Mouse (Mus musculus): ENCODE measurements around the gene 4930503B20Rik. TPM values are rescaled to one million over a fixed set of nuclear protein-coding genes. Genes with fewer than 3 reads are reported as not detected.

The 4930503B20Rik gene
- polyA plus RNA-seq, 1 experiment: 0.10 TPM

DNA sequence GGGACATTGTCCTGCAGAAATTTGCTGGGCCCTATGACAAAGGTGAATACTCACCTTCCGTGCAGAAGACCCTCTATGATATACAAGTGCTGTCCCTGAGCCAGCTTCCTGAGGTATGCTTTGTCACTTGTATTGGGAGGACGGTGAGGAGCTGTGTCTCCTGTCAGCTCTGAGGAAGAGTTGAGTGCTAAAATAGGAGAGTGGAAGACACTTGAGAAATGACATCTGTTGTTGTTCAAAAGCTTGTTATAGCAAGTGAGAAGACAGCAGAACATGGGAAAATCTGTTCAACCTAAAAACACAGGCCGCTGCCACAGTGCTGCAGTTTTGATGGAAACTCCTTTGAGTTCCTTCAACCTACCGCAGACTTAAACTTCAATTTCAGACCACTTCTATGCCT, 25.4 kb downstream of the 4930503B20Rik start:
- H3K4me3 ChIP-seq (ENCODE audit: insufficient read depth, low read length): no peak overlapping the region
- H3K27ac ChIP-seq (ENCODE audit: insufficient read depth, low read length): no peak overlapping the region
- no peak for TF ChIP-seq CTCF (IDR thresholded peaks at IDR 0.05; ENCODE audit: extremely low read depth, insufficient read depth, low read length)
- TF ChIP-seq POLR2A (IDR thresholded peaks at IDR 0.05; ENCODE audit: extremely low read depth, insufficient read depth, low read length): no peak
- H3K4me1 ChIP-seq (ENCODE audit: control insufficient read depth, insufficient read depth, low read length): peaks cover 9% of the 10 kb centered on the region

DNA sequence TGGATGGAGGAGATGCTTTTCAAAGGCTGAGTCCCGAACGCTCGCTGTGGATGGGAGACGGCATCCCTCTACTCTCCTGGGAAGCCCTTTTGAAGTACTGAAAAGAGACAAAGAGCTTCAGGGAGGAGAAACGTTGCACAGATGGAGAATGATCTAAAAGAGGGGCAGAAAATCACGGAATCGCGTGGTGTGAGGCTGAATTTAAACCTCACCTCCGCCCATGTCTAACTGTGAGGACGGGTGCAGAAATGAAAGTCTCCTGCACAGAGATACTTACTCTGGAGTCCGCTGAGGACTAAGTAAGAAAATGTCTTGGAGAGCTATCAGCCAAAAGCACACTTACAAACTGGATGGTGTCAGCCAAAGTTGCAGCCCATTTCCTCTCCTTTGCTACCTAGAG, 29.2 kb downstream of the 4930503B20Rik start:
- TF ChIP-seq CTCF (IDR thresholded peaks at IDR 0.05; ENCODE audit: extremely low read depth, insufficient read depth, low read length) (no peak), POLR2A (IDR thresholded peaks at IDR 0.05; ENCODE audit: extremely low read depth, insufficient read depth, low read length) (no peak)
- no peak overlapping the region for H3K4me3 ChIP-seq (ENCODE audit: insufficient read depth, low read length)

DNA sequence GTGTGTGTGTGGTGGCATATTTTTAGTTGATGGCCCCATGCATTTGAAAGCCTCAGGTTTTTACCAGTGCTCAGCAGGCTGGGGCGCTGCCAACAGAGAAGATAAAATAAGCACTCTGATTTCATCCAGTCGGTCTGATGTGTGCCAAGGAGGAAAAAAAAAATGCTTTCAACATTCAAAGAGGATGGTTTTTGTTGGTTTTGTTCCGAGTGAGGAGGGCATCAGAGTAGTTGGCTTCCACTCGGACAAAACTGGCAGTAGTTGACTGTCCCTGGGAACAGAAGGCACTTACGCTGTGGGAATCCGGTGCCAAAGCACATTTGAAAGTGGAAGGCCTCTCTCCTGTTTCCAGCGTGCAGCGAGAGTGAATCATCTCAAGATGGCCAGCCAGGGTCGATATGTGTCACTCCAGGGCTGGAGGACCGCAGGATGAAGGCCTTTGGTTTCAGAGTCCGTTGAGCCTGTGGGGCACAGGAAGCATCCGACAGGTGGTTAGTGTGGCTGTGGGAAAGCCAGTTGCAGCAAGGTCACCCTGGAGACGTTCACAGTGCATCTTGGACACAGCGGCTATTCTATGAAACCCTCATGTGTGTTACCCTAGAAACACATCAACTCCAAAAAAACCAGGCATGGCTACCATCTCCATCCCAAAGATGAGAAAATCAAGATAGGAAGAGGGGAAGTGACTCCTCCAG, 30.4 kb downstream of the 4930503B20Rik start:
- Histone ChIP-seq H3K27ac (ENCODE audit: insufficient read depth, low read length) (peak overlapping the region; percentile 38; the same call in 1 of the 2 replicates), H3K4me1 (ENCODE audit: control insufficient read depth, insufficient read depth, low read length) (peaks cover 11% of the 10 kb centered on the region), H3K4me3 (ENCODE audit: insufficient read depth, low read length) (no peak overlapping the region)
- no peak for TF ChIP-seq CTCF (IDR thresholded peaks at IDR 0.05; ENCODE audit: extremely low read depth, insufficient read depth, low read length)
- TF ChIP-seq POLR2A (IDR thresholded peaks at IDR 0.05; ENCODE audit: extremely low read depth, insufficient read depth, low read length): no peak

More for the DNA sequence above, 29.2 kb downstream of the 4930503B20Rik start:
- 0 out of 2 replicates have a peak overlapping the region, but pooled peaks have one; percentile 38 for H3K27ac ChIP-seq (ENCODE audit: insufficient read depth, low read length)
- H3K4me1 ChIP-seq (ENCODE audit: control insufficient read depth, insufficient read depth, low read length): peaks cover 11% of the 10 kb centered on the region

DNA sequence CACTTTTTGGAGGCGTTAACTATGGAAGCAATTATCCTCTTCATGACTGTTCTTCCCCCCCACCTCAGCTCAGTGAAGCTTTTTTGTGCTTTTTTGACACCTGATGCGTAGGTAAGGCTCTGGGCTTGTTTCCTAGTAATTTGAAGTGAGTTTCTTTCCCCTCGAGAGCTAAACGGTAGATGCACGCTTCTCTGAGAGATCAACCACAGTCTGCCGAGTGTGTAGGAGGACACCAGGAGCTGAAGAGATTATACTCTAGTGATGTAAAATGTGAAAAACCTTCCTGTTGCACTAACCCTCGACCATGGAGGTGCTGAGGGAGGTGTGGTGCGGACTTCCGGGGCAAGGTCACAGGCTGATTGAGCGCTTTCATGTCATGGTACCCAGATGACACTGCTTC, 31.0 kb downstream of the 4930503B20Rik start:
- Histone ChIP-seq H3K27ac (ENCODE audit: insufficient read depth, low read length) (peak overlapping the region; percentile 30; the same call in 1 of the 2 replicates), H3K4me3 (ENCODE audit: insufficient read depth, low read length) (no peak overlapping the region), H3K4me1 (ENCODE audit: control insufficient read depth, insufficient read depth, low read length) (peaks cover 9% of the 10 kb centered on the region)
- TF ChIP-seq CTCF (IDR thresholded peaks at IDR 0.05; ENCODE audit: extremely low read depth, insufficient read depth, low read length): no peak
- TF ChIP-seq POLR2A (IDR thresholded peaks at IDR 0.05; ENCODE audit: extremely low read depth, insufficient read depth, low read length): no peak

DNA sequence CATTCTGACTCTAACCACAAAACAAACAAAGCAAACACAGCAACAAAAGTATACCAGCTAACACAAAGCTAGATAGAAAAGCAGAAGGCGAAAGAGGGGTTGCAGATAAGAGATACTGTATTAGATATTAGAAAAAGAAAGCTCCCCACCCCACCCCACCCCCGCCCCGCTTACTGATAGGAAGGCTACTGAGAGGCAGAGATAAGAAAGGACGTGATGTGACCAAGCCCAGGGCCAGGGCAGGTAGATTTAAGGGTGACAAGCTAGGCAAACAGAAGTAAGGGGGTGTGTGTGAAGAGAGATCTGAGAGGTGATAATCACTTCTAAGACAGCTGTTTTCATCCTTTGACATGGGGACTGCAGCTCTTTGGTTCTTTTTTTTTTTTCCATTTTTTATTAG, 32.8 kb downstream of the 4930503B20Rik start:
- peaks cover 8% of the 10 kb centered on the region for H3K4me1 ChIP-seq (ENCODE audit: control insufficient read depth, insufficient read depth, low read length)
- no peak overlapping the region for H3K4me3 ChIP-seq (ENCODE audit: insufficient read depth, low read length)
- no peak for TF ChIP-seq POLR2A (IDR thresholded peaks at IDR 0.05; ENCODE audit: extremely low read depth, insufficient read depth, low read length)
- TF ChIP-seq CTCF (IDR thresholded peaks at IDR 0.05; ENCODE audit: extremely low read depth, insufficient read depth, low read length): no peak
- no peak overlapping the region for H3K27ac ChIP-seq (ENCODE audit: insufficient read depth, low read length)

DNA sequence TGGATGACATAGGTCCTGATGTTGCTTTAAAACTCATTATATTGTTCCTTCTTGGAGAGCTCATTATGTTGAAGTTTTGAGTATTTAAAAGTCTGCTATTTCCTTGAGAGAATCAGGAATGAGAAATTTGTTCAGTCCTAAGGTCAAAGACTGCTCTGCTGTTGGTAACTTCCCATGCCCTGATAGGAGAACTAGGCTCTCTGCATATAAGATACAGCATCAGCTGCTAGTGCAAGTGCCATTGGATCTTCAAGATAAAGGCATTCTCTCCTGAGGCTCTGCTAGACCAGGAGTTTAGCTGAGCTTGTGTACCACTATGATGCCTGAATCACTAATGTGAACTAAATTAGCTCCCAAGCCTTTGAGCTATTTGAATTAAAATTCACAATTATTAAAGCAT, 33.2 kb downstream of the 4930503B20Rik start:
- Histone ChIP-seq H3K4me1 (ENCODE audit: control insufficient read depth, insufficient read depth, low read length) (peaks cover 8% of the 10 kb centered on the region), H3K4me3 (ENCODE audit: insufficient read depth, low read length) (no peak overlapping the region), H3K27ac (ENCODE audit: insufficient read depth, low read length) (no peak overlapping the region)
- TF ChIP-seq POLR2A (IDR thresholded peaks at IDR 0.05; ENCODE audit: extremely low read depth, insufficient read depth, low read length) (no peak), CTCF (IDR thresholded peaks at IDR 0.05; ENCODE audit: extremely low read depth, insufficient read depth, low read length) (no peak)

DNA sequence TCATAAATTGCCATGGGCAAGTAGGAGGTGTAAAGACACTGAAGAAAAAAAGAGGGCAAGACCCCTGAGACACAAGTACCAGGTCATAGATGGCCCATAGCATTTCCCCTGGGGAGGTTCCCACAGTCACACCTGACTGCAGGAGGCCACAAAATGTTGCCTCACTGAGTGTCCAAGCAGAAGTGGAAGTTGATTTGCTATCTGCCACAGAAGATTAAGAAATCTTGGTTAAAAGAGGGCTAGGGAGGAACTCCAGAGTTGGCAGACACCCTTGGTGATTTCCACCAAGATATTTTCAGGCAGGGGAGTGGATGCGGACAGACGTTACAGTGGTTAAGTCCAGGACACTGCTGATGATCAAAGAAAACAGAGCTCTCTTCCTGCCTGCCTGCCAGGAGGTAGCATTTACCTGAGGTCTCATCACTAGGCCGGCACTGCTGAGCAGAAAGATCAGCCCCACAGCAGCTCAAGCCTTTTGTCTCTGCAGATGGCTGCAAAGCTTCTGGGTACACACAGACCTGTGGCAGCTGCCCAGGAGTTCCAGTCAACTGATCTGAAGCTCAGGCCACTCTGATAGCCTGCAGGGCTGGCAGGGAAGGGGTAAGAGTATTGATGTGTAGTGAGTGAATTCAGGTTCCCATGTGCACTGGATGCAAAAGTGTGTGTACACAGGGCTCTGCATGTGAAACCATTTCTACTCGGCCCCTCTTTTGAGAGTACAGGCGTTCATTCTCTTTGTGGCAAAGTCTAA, 34.4 kb downstream of the 4930503B20Rik start:
- TF ChIP-seq CTCF (IDR thresholded peaks at IDR 0.05; ENCODE audit: extremely low read depth, insufficient read depth, low read length): no peak
- no peak for TF ChIP-seq POLR2A (IDR thresholded peaks at IDR 0.05; ENCODE audit: extremely low read depth, insufficient read depth, low read length)

DNA sequence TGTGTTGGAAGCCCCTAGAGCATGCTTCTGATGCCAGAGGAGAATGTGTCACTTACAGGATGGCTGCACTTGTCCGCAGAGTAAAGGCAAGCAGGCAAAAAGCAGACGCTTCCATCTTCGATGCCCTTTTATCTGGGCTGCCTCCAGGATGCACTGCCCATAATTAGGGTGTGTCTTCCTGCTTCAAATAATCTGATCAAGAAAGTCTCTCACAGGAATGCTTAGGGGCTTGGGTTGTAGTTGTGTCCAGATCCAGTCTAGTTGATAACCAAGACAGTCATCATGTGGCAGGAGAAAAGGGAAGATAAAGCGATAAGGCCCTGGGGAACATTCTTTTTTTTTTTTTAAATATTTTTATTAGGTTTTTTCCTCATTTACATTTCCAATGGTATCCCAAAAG, 35.6 kb downstream of the 4930503B20Rik start, which contains the start of gene Dnase2b:
Gene Dnase2b (minus strand): TSS at position 101 of the 400 bp plus-strand sequence.
- no peak for TF ChIP-seq CTCF (IDR thresholded peaks at IDR 0.05; ENCODE audit: extremely low read depth, insufficient read depth, low read length)

More for the DNA sequence above, 34.4 kb downstream of the 4930503B20Rik start:
- peaks cover 6% of the 10 kb centered on the region for H3K4me1 ChIP-seq (ENCODE audit: control insufficient read depth, insufficient read depth, low read length)
- H3K4me3 ChIP-seq (ENCODE audit: insufficient read depth, low read length): no peak overlapping the region
- no peak overlapping the region for H3K27ac ChIP-seq (ENCODE audit: insufficient read depth, low read length)

DNA sequence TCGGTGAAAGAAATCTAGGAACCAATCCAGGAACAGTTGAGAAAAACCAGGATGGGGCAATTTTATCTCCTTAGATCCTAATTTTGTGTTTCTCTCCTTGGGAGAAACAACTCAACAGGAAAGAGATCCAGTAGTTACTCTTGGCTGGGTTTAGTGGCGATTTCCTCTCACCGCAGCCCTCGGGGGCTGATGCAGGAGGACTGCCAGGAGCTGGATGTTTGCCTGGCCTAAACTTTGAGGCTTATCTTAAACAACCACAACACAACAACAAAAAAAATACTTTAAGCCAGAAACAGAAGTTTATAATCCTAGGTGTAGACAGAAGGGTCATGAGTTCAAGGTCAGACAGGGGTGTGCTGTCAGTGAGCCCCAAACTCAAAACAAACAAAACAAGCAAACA, 39.3 kb downstream of the 4930503B20Rik start:
- no peak overlapping the region for H3K4me3 ChIP-seq (ENCODE audit: insufficient read depth, low read length)
- no peak overlapping the region for H3K27ac ChIP-seq (ENCODE audit: insufficient read depth, low read length)
- TF ChIP-seq POLR2A (IDR thresholded peaks at IDR 0.05; ENCODE audit: extremely low read depth, insufficient read depth, low read length) (no peak), CTCF (IDR thresholded peaks at IDR 0.05; ENCODE audit: extremely low read depth, insufficient read depth, low read length) (no peak)
- H3K4me1 ChIP-seq (ENCODE audit: control insufficient read depth, insufficient read depth, low read length): peaks cover 9% of the 10 kb centered on the region

More for the DNA sequence above, 35.6 kb downstream of the 4930503B20Rik start, which contains the start of gene Dnase2b:
- Histone ChIP-seq H3K4me1 (ENCODE audit: control insufficient read depth, insufficient read depth, low read length) (peaks cover 4% of the 10 kb centered on the region), H3K27ac (ENCODE audit: insufficient read depth, low read length) (no peak within 1 kb of the TSS), H3K4me3 (ENCODE audit: insufficient read depth, low read length) (no peak within 1 kb of the TSS)
